Mouse (Mus musculus) left cerebral cortex, postnatal 14 days (tissue): ENCODE measurements at regions not wholly inside any gene's neighbourhood (a gene's known extent, or its start where the extent isn't known, plus 50 kb on each side); places are given as distances from the start of the nearest gene placed in this dataset.

Experiments used
- DNase-seq, 2 experiments: peaks; one replicate each; pipeline ENCODE4 v3.0.0; 2021 to 2022; ENCODE audit warnings: low spot score in 2 of 2, mixed read lengths in 1 of 2
- intact Hi-C: fragments of 180-260 bp; cut with DNase I; formaldehyde crosslinking; loops from one replicate; pipeline ENCODE4 v1.15.1; 2025

DNA sequence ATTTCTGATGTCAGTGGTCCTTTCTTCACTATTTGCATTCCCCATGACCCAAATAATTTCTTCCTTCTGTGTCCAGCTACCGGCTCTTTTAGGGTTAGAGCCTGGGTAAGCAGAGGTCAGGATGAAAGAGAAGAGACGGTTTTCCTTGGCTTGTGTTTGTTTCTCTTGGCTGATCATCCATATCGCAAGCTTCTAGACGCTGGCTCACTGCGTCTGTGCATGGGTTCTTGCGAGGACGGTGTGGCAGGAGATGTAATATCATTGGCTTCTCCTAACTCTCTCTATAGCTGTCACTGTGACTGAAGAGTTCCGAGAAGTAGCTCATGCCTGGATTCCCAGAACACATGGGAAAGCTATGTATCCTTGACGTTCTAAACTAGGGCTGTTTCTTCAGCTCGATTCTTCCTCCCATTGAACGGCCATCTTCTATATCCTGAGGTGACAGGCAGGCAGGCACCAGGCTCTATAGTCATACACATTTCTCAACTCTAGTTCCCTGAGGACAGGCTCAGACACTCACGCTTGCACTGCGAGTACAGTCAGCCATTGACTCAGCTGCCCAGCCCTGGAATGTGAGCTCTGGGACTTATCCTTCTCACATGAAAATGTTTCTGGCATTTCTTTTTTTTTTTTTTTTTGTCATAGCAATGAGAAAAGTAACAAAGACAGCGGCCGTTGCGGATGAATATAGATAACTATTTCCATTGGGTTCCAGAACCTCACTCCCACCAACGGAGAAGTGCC is 85.0 kb downstream of the Bach1 start:
- DNase-seq, result no peak
- intact Hi-C loops, result no loop called here

DNA sequence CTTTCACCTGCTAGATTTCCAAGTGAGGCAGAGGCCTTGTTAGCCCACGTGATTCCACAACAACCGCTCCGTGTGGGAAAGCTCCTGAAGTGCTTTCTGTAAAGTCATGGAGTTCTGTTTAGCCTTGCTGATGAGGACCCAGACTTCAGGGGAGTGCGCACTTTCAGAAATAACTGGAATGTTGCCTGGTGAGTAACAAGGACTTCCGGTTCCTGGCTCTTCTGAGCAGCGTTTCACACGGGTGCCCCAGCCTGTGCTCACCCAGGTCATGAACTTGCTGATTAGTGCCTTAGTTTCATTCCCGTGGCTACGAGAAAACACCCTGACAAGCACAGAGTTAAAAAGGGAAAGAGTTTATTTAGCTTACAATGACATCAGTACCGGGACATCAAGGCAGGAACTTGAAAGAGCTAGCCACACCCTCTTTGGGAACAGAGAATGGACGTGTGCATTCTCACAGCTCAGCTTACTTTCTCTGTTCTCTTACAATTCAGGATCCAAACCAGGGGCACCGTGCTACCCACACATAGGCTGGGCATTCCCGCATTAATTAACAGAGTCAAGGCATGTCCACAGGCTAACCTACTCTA is 85.8 kb downstream of the Bach1 start:
- no peak for DNase-seq
- intact Hi-C loops, result no loop called here

DNA sequence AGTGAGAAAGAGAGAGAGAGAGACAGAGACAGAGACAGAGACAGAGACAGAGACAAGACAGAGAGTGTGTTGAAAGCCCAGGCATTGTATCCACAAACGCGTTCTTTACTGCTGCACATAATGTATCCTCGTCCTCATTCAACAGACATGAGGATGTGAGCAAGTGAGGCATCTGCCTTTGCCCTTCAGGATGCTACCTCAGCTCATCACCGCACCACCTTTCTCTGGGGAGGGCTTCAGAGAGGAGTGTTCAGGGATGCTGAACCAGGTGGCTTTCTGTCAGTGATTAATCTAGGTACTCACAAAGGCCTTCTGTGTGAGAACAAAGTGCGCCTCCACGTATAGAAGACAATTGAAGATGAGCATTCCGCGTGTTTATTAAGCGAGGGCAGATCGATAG is 90.8 kb downstream of the Bach1 start:
- intact Hi-C loops, result no loop called here
- no peak for DNase-seq

DNA sequence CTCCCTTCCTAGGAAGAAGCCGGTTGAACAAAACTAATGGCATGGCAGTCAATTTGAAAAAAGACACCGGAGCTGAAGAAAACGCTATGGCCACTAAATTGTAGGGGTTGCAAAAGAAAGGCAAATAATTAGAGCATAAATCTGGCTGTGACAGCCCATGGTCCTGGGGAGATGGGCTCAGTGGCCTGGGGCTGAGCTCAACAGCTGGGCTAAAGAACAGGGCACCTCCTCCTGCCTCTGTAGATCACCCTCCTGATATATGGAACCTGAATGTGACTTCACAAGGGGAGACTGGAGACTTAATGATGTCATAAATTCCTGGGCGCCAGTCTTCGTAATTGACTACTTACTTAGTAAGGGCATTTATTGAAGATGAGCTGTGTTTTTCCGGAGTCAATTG is 91.2 kb downstream of the Bach1 start:
- DNase-seq, result no peak
- intact Hi-C loops, result no loop called here

DNA sequence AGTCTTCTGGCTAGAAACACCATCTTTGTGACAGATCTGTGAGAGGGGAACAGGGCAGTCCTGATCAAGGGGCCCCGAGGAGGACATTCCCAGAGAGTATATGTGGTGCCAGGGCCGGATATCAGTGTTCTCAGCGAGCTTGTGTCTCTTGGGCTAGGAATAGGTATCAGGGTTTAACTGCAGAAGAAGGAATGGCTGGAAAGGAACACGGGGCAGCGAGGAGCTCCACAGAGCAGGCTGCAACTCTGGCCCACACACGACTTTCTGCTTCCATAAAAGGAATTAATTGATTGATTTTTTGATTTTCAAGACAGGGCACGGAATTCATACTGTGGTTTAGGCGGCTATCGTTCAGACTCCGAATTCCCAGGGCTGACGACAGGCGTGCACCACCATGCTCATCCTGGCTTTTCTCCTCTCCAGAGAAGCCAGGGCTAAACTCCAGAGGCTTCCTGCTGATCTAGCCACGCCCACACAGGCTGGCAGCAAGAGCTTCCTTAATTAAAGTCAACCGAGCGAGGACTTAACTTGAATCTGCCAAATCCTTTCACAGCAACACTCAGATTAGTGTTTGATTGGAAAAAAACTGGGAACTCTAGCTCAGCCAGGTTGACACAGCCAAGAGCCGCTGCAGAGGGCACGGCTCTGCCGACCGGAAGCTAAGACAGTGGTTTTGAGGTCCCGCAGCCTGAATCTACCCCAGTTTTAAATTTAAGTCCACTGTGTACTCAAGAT is 97.9 kb downstream of the Bach1 start:
- peak; percentile 46 to 49 for DNase-seq
- intact Hi-C loops, result no loop called here

DNA sequence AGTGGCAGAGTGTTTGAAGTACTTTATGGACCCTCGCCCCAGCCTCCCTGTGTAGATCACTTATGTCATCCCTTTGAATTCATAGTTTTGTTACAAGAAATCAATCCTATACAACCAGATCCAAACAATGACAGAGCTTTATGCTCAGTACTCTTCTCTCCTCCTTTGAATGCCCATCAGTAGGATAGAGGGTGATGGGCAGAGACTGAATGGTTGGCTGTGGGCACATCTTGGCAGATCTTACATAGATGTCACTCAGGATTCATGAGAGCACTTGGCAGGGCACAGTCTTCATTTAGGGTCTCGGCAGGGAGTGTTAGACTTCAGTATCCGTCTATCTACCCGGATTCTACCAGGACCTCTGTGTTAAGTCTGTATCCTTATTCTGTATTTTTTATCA is 103.6 kb downstream of the Bach1 start:
- no peak for DNase-seq
- intact Hi-C loops, result no loop called here

DNA sequence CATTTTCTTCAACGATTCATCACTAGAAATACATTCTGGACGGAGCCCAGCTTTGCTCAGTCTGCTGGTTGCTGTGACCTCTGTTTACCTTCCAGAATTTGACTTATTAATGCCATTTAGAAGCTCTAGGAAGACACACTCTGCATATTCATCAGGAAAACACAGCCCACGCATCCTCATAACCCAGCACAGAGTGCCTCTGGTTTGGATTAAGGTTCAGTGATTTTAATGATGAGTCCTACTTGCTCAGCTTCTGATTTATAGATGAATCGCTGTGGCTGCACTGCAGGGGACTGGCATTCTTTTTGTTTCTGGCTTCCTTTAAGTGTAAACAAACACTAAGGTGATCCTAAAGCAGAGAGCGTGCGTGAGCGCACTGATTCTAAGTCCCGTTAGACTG is 118.8 kb downstream of the Bach1 start:
- no peak for DNase-seq
- intact Hi-C loops, result no loop called here

DNA sequence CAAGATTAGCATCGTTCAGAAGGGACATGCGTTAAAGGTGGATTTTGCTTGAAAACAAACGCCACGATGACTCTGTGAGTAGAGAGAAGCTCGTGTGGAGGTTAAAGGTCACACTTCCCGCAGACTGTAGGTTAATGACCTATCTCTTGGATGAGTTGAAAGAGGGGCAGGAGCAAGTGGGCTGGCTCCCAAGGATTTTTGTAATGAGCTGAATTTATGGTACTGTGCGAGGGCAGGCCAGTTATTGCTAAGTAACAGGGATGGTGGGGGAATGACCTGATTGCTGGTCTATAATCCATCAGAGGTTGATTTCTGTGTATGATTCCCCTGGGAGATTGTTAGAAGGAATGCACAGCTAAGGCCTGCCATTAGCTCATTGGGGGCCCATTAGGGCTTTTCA is 135.6 kb downstream of the Bach1 start:
- intact Hi-C loops, result no loop called here
- no peak for DNase-seq

DNA sequence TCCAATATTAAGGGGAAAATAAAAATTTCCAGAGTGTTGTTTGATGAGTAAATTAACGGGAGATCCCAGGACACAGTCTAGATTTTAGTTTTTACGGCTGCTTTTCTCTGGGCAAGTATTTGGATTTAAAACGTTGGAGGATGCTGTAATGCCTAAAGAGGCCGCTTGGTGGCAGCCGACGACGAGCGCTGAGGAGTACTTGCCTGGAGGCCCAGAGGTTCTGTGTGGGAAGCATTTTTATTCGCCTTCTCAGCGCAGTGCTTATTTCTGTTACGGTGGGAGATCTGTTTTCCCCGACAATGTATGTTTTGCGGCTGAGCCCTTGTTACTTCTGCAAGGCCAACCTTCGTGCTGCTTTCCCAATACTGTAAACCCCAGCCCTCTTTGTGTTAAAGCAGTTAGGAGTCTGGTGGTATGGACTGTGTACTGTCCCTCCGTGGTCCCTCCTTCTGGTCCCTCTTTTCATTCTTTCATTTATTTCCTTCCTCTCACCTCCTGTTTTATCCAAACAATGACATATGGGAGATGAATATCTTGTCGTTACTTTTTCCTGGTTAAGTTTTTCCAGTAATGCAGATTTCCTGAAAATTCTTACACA is 142.3 kb downstream of the Bach1 start:
- intact Hi-C loops, result loop anchor here (1.0 kb wide), 1 partner anchor 363 kb away; no protein-coding TSS in a partner anchor

More for the DNA sequence above, 142.3 kb downstream of the Bach1 start:
- DNase-seq, result peak; percentile 85 to 93
